Mouse (Mus musculus) monocyte, adult 5-6 weeks (primary cell): ENCODE data around the gene Gfpt1. TPM values are rescaled to one million over a fixed set of nuclear protein-coding genes. Genes with fewer than 3 reads are reported as not detected.
A peak's percentile ranks its signal among the peaks of the same experiment; 100 is the strongest.

Experiments
- ATAC-seq: fragments of 153-309, 156-312 bp; replicated peaks from 2 replicates; pipeline ENCODE4 v1.8.0; 2017; ENCODE audit warnings: mild to moderate bottlenecking; ENCODE audit not compliant: low TSS enrichment, insufficient number of reproducible peaks, severe bottlenecking, poor library complexity, low FRiP score
- total RNA-seq: library from RNA; stranded (forward); fragments of 200-1000, 200-491, 200-594 nt; gene quantifications from 3 replicates; pipeline ENCODE4 v1.2.3, GENCODE M21; 2017

The Gfpt1 gene
- total RNA-seq, 1 experiment from 2014 or later: 109 TPM

DNA sequence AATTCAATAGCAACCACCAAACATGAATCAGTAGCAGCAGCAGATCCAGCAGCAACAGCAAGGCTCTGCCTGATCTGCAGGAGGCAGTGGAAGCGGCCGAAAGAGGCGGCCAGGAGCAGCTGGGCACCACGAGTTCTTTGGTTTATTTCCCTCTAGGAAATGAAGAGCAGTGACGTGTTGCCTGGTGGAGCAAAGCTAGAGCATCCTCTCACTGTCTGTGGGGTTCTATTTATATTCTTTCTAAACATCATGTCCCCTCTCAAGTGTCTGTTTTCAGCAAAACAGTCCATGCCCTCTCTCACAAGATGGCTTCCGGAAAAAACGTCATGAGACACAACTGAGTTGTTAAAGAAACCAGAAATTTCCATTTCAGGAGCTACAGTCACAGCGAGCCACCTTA is 3.5 kb upstream of the Gfpt1 start:
- ATAC-seq: no peak

- no peak for ATAC-seq
These were observed 1.7 kb upstream of the Gfpt1 start for GRCm38 (mm10) chr6:87040971-87041370.

GRCm38 (mm10) chr6:87041431-87041830 is 1.2 kb upstream of the Gfpt1 start:
- no peak for ATAC-seq

DNA sequence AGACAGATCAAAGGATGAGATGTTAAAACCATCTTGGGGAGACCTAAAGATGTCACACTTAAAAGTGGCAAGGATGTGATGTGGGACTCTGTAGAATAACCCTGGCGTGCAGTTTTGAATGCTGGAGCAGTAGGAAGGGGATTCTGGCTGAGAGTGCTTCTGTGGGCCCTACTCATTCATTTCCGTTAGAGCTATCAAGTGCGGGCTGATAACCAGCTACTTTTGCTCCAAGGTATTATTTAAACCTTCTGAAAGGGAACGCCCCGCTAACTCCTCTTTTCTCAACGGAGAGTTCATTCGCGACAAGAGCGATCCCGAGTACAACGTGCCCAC is 676 bp upstream of the Gfpt1 start:
- ATAC-seq: no peak

GRCm38 (mm10) chr6:87043131-87043516 is 478 bp downstream of the Gfpt1 start:
- no peak for ATAC-seq

- ATAC-seq: no peak
These were observed 2.2 kb downstream of the Gfpt1 start for GRCm38 (mm10) chr6:87044895-87045294.

DNA sequence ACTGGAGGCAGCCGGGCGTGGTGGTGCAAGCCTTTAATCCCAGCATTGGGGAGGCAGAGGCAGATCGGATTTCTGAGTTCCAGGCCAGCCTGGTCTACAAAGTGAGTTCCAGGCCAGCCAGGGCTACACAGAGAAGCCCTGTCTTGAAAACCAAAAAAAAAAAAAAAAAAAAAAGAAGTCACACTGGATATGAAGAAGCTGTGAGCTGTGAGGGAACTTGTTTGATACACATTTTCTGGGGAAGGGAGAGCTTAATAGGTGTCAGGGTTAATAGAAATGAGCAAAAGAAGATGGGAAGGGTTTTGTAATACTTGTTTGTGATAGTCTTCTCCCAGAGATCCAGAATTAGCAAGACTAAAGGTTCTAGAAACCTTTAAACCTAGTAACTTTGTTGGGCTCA is 2.9 kb downstream of the Gfpt1 start:
- no peak for ATAC-seq

DNA sequence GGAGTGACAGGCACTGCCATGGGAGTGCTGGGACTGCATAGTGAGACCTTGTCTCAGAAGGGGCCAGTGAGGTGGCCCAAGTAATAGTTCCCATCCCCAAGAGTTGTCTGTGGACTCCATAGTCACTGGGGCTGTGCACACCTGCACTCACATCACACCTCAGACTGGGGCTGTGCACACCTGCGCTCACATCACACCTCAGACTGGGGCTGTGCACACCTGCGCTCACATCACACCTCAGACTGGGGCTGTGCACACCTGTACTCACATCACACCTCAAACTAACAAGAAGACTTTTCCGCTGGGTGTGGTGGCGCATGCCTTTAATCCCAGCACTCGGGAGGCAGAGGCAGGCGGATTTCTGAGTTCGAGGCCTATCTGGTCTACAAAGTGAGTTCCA is 6.1 kb downstream of the Gfpt1 start:
- peak; percentile 56; the same call in 1 of the 2 replicates for ATAC-seq

- ATAC-seq: no peak
These were observed 9.3 kb downstream of the Gfpt1 start for GRCm38 (mm10) chr6:87051886-87052425.

DNA sequence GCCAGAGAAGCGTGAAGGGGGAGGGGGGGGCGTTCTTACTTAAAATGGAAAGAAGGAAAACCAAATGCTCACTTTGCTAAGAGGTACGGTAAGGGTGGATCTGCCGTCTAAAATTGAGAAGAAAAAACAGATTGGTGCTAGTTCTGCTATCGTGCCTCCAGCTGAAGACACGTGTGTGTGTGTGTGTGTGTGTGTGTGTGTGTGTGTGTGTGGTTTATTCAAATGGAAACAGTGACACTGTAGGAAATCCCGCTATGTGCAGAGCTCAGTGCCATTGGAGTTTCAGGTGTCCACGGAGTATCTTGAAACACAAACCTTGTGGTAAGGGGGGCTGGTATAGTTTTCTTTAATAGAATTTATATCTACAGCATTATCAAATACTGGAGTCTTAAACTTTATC is 11.5 kb downstream of the Gfpt1 start:
- no peak for ATAC-seq

DNA sequence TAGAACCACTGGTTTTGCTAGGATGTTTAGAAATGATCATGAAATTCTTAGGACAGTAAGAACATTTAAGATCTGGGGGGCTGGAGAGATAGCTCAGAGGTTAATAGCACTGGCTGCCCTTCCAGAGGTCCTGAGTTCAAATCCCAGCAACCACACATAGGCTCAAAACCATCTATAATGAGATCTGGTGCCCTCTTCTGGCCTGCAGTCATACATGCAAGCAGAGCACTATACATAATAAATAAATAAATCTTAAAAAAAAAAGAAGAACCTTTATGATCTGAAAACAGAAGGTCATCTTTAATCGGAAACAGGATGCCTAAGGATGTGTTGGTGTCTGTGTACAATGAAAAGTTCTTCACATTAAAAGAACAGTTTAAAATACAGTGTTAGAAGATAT is 17.1 kb downstream of the Gfpt1 start:
- no peak for ATAC-seq

GRCm38 (mm10) chr6:87063586-87063985 is 20.9 kb downstream of the Gfpt1 start:
- ATAC-seq: no peak

- 0 out of 2 replicates have a peak, but pooled peaks have one; percentile 15 for ATAC-seq
These were observed 25.6 kb downstream of the Gfpt1 start for GRCm38 (mm10) chr6:87068209-87068608.

- ATAC-seq: peak; percentile 79
These were observed 26.7 kb downstream of the Gfpt1 start for GRCm38 (mm10) chr6:87069195-87069900.

- no peak for ATAC-seq
These were observed 28.0 kb downstream of the Gfpt1 start for GRCm38 (mm10) chr6:87070641-87071040.

DNA sequence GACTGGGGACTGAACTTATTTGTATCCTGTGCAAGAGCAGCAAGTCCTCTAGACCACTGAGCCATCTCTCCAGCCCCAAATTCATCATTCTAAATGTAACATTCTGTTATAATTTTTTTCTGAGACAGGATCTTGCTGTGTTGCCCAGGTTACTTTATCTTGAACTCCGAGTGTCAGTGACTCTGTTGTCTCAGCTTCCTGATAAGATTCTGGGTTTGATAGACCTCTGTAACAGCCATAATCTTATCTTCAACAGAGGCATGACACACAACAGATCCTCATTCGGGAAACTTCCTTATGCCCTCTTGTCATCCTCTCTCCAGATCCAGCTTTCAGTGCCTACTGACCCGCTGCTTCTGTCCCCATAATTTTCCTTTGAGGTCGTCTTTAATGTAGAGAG is 30.1 kb downstream of the Gfpt1 start:
- ATAC-seq: no peak

GRCm38 (mm10) chr6:87075092-87075685 is 32.5 kb downstream of the Gfpt1 start:
- ATAC-seq: peak; percentile 63

DNA sequence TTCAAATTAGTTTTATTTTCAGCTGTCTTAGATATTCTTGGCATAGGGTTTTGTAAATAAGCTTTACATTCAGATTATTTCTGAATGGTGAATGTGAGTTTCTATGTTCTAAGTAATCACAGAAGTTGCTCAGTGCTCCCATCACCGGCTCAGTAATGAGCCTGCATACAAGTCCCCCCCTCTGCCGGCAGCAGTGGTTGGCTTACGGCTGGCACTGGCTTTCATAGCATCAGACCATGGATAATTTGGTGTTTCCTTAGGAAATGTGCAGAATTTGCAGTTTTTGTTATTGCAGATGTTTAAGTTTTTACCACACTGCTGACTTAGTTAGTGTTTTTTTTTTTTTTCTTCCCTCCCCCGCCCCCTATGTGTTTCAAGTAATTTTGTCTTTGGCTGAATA is 36.8 kb downstream of the Gfpt1 start:
- ATAC-seq: no peak

- ATAC-seq: peak; percentile 65
These were observed 42.4 kb downstream of the Gfpt1 start for GRCm38 (mm10) chr6:87085026-87085425.

DNA sequence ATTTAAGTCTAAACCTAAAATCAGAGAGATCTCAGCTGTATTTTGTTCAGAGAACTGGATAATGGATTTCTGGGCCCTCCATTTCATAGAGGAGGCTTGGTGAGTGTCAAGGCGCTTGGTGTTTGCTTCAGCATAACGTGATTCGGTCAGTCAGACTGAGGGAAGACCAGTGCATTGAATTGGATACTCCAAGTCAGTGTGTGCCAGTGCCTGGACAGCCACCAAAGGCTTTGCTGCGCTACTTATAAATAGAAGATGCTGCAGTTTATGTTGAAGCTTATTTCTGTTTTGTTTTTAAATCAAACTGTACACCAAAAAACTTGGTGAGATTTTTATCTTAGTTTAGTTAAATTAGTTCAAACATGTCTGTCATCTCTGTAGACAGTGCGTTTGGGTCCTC is 45.7 kb downstream of the Gfpt1 start:
- no peak for ATAC-seq
